Mouse (Mus musculus): Measurements from ENCODE around the gene Mtg2. TPM values are rescaled to one million over a fixed set of nuclear protein-coding genes. Genes with fewer than 3 reads are reported as not detected.

Mtg2 gene
- polyA plus RNA-seq, 1 experiment from 2014 or later = 35.6 TPM

GRCm38 (mm10) chr2:180097585-180097984 is 27.2 kb downstream of the Mtg2 start:
- ATAC-seq (replicated peaks) = 0 out of 2 replicates have a peak, but pooled peaks have one; percentile 9

GRCm38 (mm10) chr2:180098167-180098566 is 27.8 kb downstream of the Mtg2 start:
- 35% methylated on average over 5 of the region's 5 CpGs for WGBS
- peaks cover 33% of the 10 kb centered on the region for H3K4me1 ChIP-seq
- no peak overlapping the region for H3K9ac ChIP-seq (replicated peaks)
- H3K4me2 ChIP-seq (replicated peaks) = no peak overlapping the region
- peaks cover 19% of the 10 kb centered on the region for H3K27me3 ChIP-seq
- no peaks in the 10 kb centered on the region for H3K9me3 ChIP-seq
- ATAC-seq (replicated peaks) = peak; percentile 46
- no peak overlapping the region for H3K4me3 ChIP-seq
- no peak overlapping the region for H3K27ac ChIP-seq (replicated peaks)
- H3K36me3 ChIP-seq = no peaks in the 10 kb centered on the region

More at GRCm38 (mm10) chr2:180097585-180097984, 27.2 kb downstream of the Mtg2 start:
- Histone ChIP-seq H3K27ac (replicated peaks) (no peak overlapping the region), H3K4me1 (peaks cover 27% of the 10 kb centered on the region), H3K9me3 (no peaks in the 10 kb centered on the region), H3K36me3 (no peaks in the 10 kb centered on the region), H3K4me2 (replicated peaks) (no peak overlapping the region), H3K4me3 (no peak overlapping the region), H3K9ac (replicated peaks) (no peak overlapping the region), H3K27me3 (peaks cover 13% of the 10 kb centered on the region)
- WGBS = 32% methylated on average over 3 of the region's 3 CpGs

GRCm38 (mm10) chr2:180099529-180099928 is 29.1 kb downstream of the Mtg2 start:
- ATAC-seq (replicated peaks) = no peak
- Histone ChIP-seq H3K27ac (replicated peaks) (no peak overlapping the region), H3K4me2 (replicated peaks) (no peak overlapping the region), H3K4me1 (peaks cover 46% of the 10 kb centered on the region), H3K9me3 (no peaks in the 10 kb centered on the region), H3K4me3 (no peak overlapping the region), H3K9ac (replicated peaks) (no peak overlapping the region), H3K27me3 (peaks cover 30% of the 10 kb centered on the region), H3K36me3 (no peaks in the 10 kb centered on the region)
- 13% methylated on average over 15 of the region's 15 CpGs for WGBS

DNA sequence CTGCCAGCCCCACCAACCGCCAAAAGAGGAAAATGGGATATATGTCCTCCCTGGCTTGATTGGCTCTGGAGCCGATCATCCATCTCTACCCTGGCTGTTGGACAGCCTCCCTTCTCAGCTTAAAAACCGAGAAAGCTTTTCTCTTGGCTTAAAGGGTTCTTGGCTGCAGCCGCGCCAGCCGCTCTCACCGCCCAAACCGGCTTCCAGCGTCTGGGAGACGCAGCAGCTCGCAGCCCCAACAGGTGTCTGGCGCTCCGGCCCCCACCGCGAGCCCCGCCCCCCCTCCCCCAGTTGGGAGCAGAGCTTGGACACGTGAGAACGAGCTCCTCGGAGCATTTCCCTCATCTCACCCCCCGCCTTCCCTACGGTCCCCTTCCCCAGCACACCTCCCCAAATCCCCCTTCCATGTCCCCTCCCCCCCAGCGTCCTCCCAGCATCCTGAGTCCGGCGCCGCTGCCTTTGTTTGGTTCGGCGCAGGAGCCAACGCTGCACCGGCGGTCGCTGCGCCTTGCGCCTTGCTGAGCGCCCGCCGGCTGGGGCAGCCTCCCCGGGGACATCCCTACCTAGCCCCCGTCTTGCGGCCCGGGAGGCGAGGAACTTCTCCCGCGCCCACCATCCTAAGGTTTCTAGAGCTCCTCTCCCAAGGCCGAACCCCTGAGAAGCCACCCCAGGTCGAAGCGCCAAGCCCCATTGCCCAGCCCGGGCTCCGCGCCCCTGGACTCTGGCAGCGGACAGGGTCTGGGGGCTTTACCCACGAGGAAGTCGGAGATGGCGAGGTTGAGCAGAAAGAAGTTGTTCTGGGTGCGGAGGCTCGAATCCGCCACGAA is 33.0 kb downstream of the Mtg2 start:
- under 1% methylated on average over 57 of the region's 57 CpGs for WGBS
- Histone ChIP-seq H3K9ac (replicated peaks) (peak overlapping the region; percentile 42), H3K4me2 (replicated peaks) (peak overlapping the region; percentile 92), H3K4me1 (peaks cover 42% of the 10 kb centered on the region), H3K9me3 (no peaks in the 10 kb centered on the region), H3K27ac (replicated peaks) (no peak overlapping the region; the same call in 1 of the 2 replicates), H3K36me3 (no peaks in the 10 kb centered on the region), H3K27me3 (peaks cover 42% of the 10 kb centered on the region), H3K4me3 (peak overlapping the region; percentile 55)
- ATAC-seq (replicated peaks) = peak; percentile 23; the same call in 1 of the 2 replicates

DNA sequence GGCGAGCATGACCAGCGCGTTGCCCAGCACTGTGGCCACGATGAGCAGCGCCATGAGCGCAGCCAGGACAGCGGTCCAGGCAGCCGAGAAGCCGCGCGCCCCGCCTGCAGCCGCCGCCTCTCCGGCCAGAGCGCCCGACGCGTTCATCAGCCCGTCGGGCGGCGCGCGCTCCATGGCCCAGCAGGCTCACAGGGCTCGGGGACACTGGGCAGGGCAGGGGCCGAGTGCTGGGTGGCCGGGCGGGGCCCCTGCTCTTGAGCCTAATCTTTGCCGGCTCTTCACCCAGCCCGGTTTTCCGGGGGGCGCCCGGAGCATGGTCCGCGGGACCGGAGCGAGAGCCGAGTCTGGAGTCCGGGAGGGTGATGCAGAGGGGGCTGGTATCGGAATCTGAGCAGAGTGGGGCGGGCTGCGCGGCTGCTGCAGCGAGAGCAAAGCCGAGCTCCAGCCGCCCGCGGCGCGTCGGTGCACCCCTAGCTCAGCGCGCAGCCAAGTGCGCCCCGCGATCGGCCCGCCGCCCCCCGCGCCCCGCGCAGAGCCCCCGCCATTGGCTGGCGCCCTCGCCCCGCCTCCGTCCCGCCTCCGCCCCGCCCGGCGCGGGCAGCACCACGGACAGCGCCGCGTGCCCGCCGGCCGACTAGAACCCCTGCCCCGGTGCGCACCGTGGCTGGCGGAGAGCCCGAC is 33.7 kb downstream of the Mtg2 start, which contains the start of gene Hrh3:
TSS of gene Hrh3 (minus strand) at position 511 of the 681 bp plus-strand sequence.
- WGBS = under 1% methylated on average over 85 of the region's 87 CpGs
- Histone ChIP-seq H3K27me3 (peaks cover 42% of the 10 kb centered on the region), H3K27ac (replicated peaks) (no peak within 1 kb of the TSS; the same call in 1 of the 2 replicates), H3K9me3 (no peaks in the 10 kb centered on the region), H3K36me3 (no peaks in the 10 kb centered on the region), H3K4me1 (peaks cover 40% of the 10 kb centered on the region), H3K4me3 (peak within 1 kb of the TSS; percentile 55), H3K4me2 (replicated peaks) (peak within 1 kb of the TSS; percentile 92), H3K9ac (replicated peaks) (peak within 1 kb of the TSS; percentile 42)
- ATAC-seq (replicated peaks) = peak; percentile 71

DNA sequence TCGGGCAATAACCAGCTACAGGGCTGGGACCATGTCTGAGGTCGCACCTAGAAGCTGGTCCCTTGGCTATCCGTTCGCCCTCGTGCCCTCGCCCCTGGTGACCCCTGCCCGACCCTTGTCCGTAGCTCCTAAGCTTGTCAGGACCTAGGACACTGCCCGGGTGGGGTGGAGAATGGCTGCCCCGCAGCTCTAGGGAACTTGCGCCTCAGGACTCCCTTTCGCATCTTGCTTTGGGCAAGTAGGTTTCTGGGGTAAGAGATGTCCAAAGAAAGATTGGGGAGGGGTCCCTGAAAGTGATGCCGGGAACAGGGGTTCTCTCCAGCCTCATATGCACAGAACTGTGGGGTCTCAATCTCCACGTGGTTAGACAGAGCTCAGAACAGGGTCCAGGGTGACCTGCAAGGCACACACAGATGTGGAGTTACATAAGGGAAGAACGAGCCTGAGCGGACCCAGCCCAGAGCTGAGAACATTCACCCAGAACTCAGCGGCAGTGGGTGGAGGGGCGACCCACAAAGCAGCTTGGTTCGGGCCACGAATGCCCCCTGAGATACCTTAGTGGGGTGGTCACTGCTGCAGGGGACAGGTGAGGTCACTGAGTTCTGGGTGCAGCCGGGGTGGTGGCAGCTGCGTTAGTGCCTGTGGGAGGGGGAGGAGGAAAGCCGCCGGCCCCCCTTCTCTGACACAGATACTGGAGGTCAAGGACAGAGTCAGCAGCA is 34.4 kb downstream of the Mtg2 start:
- Histone ChIP-seq H3K4me3 (peak overlapping the region; percentile 55), H3K9ac (replicated peaks) (peak overlapping the region; percentile 42), H3K27me3 (peaks cover 42% of the 10 kb centered on the region), H3K36me3 (no peaks in the 10 kb centered on the region), H3K27ac (replicated peaks) (no peak overlapping the region), H3K4me2 (replicated peaks) (peak overlapping the region; percentile 92), H3K4me1 (peaks cover 36% of the 10 kb centered on the region), H3K9me3 (no peaks in the 10 kb centered on the region)
- WGBS = 9% methylated on average over 24 of the region's 24 CpGs
- ATAC-seq (replicated peaks) = peak; percentile 5; the same call in 1 of the 2 replicates

GRCm38 (mm10) chr2:180105441-180106190 is 35.2 kb downstream of the Mtg2 start:
- Histone ChIP-seq H3K27me3 (peaks cover 42% of the 10 kb centered on the region), H3K9me3 (no peaks in the 10 kb centered on the region)
- 17% methylated on average over 8 of the region's 8 CpGs for WGBS

GRCm38 (mm10) chr2:180107081-180107480 is 36.7 kb downstream of the Mtg2 start:
- Histone ChIP-seq H3K4me1 (peaks cover 30% of the 10 kb centered on the region), H3K9ac (replicated peaks) (no peak overlapping the region), H3K27me3 (peaks cover 34% of the 10 kb centered on the region), H3K36me3 (no peaks in the 10 kb centered on the region), H3K27ac (replicated peaks) (no peak overlapping the region), H3K9me3 (no peaks in the 10 kb centered on the region), H3K4me3 (no peak overlapping the region), H3K4me2 (replicated peaks) (no peak overlapping the region)
- 68% methylated on average over 4 of the region's 4 CpGs for WGBS
- no peak for ATAC-seq (replicated peaks)

More at GRCm38 (mm10) chr2:180105441-180106190, 35.2 kb downstream of the Mtg2 start:
- H3K36me3 ChIP-seq = no peaks in the 10 kb centered on the region
- no peak overlapping the region for H3K4me3 ChIP-seq
- peaks cover 30% of the 10 kb centered on the region for H3K4me1 ChIP-seq
- no peak overlapping the region for H3K9ac ChIP-seq (replicated peaks)
- H3K27ac ChIP-seq (replicated peaks) = no peak overlapping the region
- no peak overlapping the region for H3K4me2 ChIP-seq (replicated peaks)
- no peak for ATAC-seq (replicated peaks)

DNA sequence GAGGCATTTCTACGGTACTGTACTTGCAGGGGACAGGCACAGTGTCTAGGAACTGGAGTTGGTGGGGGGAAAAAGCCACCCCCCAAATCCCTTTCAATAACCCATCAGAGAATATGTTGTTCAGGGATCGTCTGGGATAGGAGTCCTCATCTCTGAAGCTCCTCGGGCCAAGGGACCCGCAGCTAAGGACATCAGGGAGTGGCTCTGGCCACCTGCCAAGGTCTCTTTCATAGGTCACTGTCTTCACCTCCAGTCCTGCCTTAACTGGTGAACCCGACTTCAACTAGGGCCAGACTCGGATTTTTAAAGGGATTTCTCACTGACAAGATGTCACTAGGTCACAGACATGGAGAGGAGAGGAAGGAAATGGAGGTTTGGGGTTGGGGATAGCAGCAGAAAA is 37.9 kb downstream of the Mtg2 start:
- H3K27ac ChIP-seq (replicated peaks) = no peak overlapping the region
- no peaks in the 10 kb centered on the region for H3K9me3 ChIP-seq
- H3K4me3 ChIP-seq = no peak overlapping the region
- no peak for ATAC-seq (replicated peaks)
- H3K4me1 ChIP-seq = peaks cover 22% of the 10 kb centered on the region
- H3K4me2 ChIP-seq (replicated peaks) = no peak overlapping the region
- WGBS = 66% methylated on average over 6 of the region's 6 CpGs
- H3K36me3 ChIP-seq = no peaks in the 10 kb centered on the region
- peaks cover 23% of the 10 kb centered on the region; the same call in 1 of the 2 replicates for H3K27me3 ChIP-seq
- H3K9ac ChIP-seq (replicated peaks) = no peak overlapping the region

- Histone ChIP-seq H3K27ac (replicated peaks) (peak overlapping the region; percentile 59), H3K27me3 (no peaks in the 10 kb centered on the region), H3K36me3 (no peaks in the 10 kb centered on the region), H3K4me1 (peaks cover 44% of the 10 kb centered on the region), H3K9ac (replicated peaks) (no peak overlapping the region), H3K9me3 (no peaks in the 10 kb centered on the region), H3K4me3 (no peak overlapping the region), H3K4me2 (replicated peaks) (no peak overlapping the region)
- WGBS = 44% methylated on average over 17 of the region's 17 CpGs
- ATAC-seq (replicated peaks) = no peak
Measured at GRCm38 (mm10) chr2:180113909-180114890, 43.8 kb downstream of the Mtg2 start.
